Mouse (Mus musculus) intestine, embryonic 16.5 days (tissue): ENCODE results near the gene Gm14406. TPM values are rescaled to one million over a fixed set of nuclear protein-coding genes. Genes with fewer than 3 reads are reported as not detected.

ENCODE experiments used
- ATAC-seq: fragments of 200-750 bp; cut with Nextera tagmentation; 2 replicates; pipeline ENCODE4 v1.8.0; 2017; ENCODE audit warnings: moderate TSS enrichment, moderate library complexity
- H3K27ac ChIP-seq: fragments of 300-500 bp; sonication (generic); 2 replicates; pipeline ENCODE4 v1.5.1; 2014; ENCODE audit warnings: mild to moderate bottlenecking, low read length
- H3K27me3 ChIP-seq: fragments of 300-500 bp; sonication (generic); replicated peaks from 2 replicates; pipeline ENCODE4 v1.6.1; 2014; ENCODE audit warnings: low read length, control low read depth, mixed read lengths; ENCODE audit not compliant: control insufficient read depth, insufficient read depth
- H3K36me3 ChIP-seq: fragments of 300-500 bp; sonication (generic); 2 replicates; pipeline ENCODE4 v1.6.1; 2014; ENCODE audit warnings: low read length, control low read depth; ENCODE audit not compliant: control insufficient read depth, insufficient read depth
- H3K4me1 ChIP-seq: fragments of 300-500 bp; sonication (generic); 2 replicates; pipeline ENCODE4 v1.6.1; 2014; ENCODE audit warnings: low read length, control low read depth, mixed read lengths; ENCODE audit not compliant: control insufficient read depth, insufficient read depth
- H3K4me2 ChIP-seq: fragments of 300-500 bp; sonication (generic); 2 replicates; pipeline ENCODE4 v1.6.1; 2014; ENCODE audit warnings: low read depth, low read length, control low read depth
- H3K4me3 ChIP-seq: fragments of 300-500 bp; sonication (generic); 2 replicates; pipeline ENCODE4 v1.5.1; 2014; ENCODE audit warnings: mild to moderate bottlenecking, low read length
- H3K9ac ChIP-seq: fragments of 300-500 bp; sonication (generic); 2 replicates; pipeline ENCODE4 v1.6.1; 2014; ENCODE audit warnings: low read depth, low read length
- H3K9me3 ChIP-seq: fragments of 300-500 bp; sonication (generic); 2 replicates; pipeline ENCODE4 v1.6.1; 2016; ENCODE audit warnings: low read length, control low read depth; ENCODE audit not compliant: control insufficient read depth
- WGBS: fragments of 180-500 bp; shearing (Covaris S2); extraction: QIAGEN DNeasy Blood & Tissue Kit; methylation state at CpG from one replicate; pipeline ENCODE4 v1.1.7; 2014; 5-methylcytosine and 5-hydroxymethylcytosine counted together
- polyA plus RNA-seq: library from polyadenylated mRNA; unstranded; fragments of >200 nt; fragmentation: Nextera tagmentation; extraction: Ambion mirVana; gene quantifications from 2 replicates; pipeline ENCODE4 v1.2.1, GENCODE M21; 2015

Gm14406 gene
- polyA plus RNA-seq, 1 experiment from 2014 or later: not detected

- Histone ChIP-seq H3K4me1 (no peaks in the 10 kb centered on the region), H3K36me3 (no peaks in the 10 kb centered on the region), H3K27ac (no peak overlapping the region), H3K4me2 (no peak overlapping the region), H3K9ac (no peak overlapping the region), H3K27me3 (no peaks in the 10 kb centered on the region), H3K4me3 (no peak overlapping the region), H3K9me3 (no peaks in the 10 kb centered on the region)
- WGBS: 78% methylated on average over 8 of the region's 8 CpGs
- no peak for ATAC-seq
These were observed 58.0 kb downstream of the Gm14406 start for GRCm38 (mm10) chr2:177520035-177520434.

Other genes starting within 250 kb of the Gm14406 start
- 3.6 and 4.7 TPM in 2 replicates for gene Gm14418, start 179.9 kb downstream of the Gm14406 start, polyA plus RNA-seq
- gene Zfp970, start 113.5 kb downstream of the Gm14406 start, polyA plus RNA-seq: 11.2 and 12.5 TPM in 2 replicates
- 4.3 and 5.2 TPM in 2 replicates for gene Gm14403, start 80.0 kb downstream of the Gm14406 start, polyA plus RNA-seq
- gene Gm14322, start 181.1 kb upstream of the Gm14406 start, polyA plus RNA-seq: 3.1 and 6.0 TPM in 2 replicates